Mouse (Mus musculus) cortical plate, adult 2 months (tissue): ENCODE results near the gene Gm10318. TPM values are rescaled to one million over a fixed set of nuclear protein-coding genes. Genes with fewer than 3 reads are reported as not detected.
A peak's percentile ranks its signal among the peaks of the same experiment; 100 is the strongest.

Experiments
- H3K27ac ChIP-seq: fragments of 200-500 bp; 2 replicates; pipeline ENCODE4 v1.5.1; 2012; ENCODE audit warnings: low read length, control low read depth, inconsistent platforms; ENCODE audit not compliant: insufficient read depth
- H3K4me1 ChIP-seq: fragments of 200-500 bp; 2 replicates; pipeline ENCODE4 v1.6.1; 2011; ENCODE audit warnings: low read length; ENCODE audit not compliant: control insufficient read depth, insufficient read depth
- H3K4me3 ChIP-seq: fragments of 200-500 bp; 2 replicates; pipeline ENCODE4 v1.5.1; 2011; ENCODE audit warnings: mild to moderate bottlenecking, low read length, control low read depth; ENCODE audit not compliant: insufficient read depth
- CTCF ChIP-seq: fragments of 200-500 bp; IDR thresholded peaks from 2 replicates; pipeline ENCODE4 v1.5.1; 2011; ENCODE audit warnings: mild to moderate bottlenecking, control low read depth, low read length; ENCODE audit not compliant: insufficient read depth; ENCODE audit errors: extremely low read depth
- POLR2A ChIP-seq: fragments of 200-500 bp; IDR thresholded peaks from 2 replicates; pipeline ENCODE4 v1.6.1; 2011; ENCODE audit warnings: mild to moderate bottlenecking, low read length, control low read depth; ENCODE audit not compliant: insufficient read depth; ENCODE audit errors: extremely low read depth
- polyA plus RNA-seq: library from polyadenylated mRNA; depleted of rRNA; stranded (reverse); fragments of >200 nt; gene quantifications from 2 replicates; pipeline ENCODE4 v1.2.3, GENCODE M21; 2012; rRNA removed

Gene Gm10318
- polyA plus RNA-seq, result 0.15 TPM in 1 of 2 replicates, not detected in the other

- H3K27ac ChIP-seq, result no peak within 1 kb of the TSS
- H3K4me1 ChIP-seq, result no peaks in the 10 kb centered on the region
- TF ChIP-seq CTCF (no peak), POLR2A (no peak)
- H3K4me3 ChIP-seq, result no peak within 1 kb of the TSS
These were observed at the start of gene Gm10318 for GRCm38 (mm10) chr10:77852559-77852958. Gm10318 (plus strand) TSS chr10:77852859.

DNA sequence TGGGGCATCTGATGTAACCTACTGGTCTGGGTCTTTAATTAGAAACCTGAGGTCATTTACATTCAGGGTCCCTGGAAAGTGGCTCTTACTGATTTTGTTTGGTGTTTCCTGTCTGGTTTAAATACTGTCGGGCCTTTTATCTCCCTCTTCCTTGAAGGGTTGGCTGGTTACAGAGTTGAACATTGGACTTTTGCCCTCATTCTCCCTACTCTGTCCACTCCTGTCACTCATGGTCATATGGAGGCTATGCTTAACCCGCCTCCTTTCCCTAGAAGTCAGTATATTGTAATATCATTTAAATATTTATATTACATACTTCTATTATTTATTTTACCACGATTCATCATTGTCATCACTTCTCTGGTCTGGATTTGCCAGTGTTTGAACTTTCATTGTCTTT lies 48.6 kb upstream of the Gm10318 start:
- TF ChIP-seq POLR2A, result no peak
- TF ChIP-seq CTCF, result no peak
- no peak overlapping the region for H3K4me3 ChIP-seq
- H3K4me1 ChIP-seq, result no peaks in the 10 kb centered on the region
- no peak overlapping the region for H3K27ac ChIP-seq

DNA sequence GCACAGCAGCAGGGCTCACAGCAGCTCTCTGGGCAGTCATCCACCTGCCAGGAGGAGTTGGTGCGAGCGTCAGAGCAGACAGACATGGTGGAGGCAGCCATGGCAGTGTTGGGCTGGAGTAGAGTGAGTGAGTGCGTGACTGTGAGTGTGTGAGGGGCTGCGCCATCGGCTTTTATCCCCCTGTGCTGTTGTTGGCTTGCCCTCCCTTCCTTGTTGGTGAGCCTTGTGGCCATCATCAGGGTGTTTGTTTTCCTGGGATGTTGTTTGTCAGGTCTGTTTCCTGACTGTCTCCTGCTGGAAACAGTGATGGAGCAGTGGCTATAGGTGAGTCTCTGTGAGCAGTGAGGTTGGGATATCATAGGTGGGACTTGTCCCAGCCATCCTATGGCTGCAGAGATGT lies 40.9 kb upstream of the Gm10318 start, which contains the start of gene Gm9507:
TSS of gene Gm9507 (minus strand) at position 101 of the 400 bp plus-strand sequence.
- no peak for TF ChIP-seq CTCF
- no peak for TF ChIP-seq POLR2A
- no peak within 1 kb of the TSS for H3K27ac ChIP-seq
- H3K4me1 ChIP-seq, result no peaks in the 10 kb centered on the region
- no peak within 1 kb of the TSS for H3K4me3 ChIP-seq

DNA sequence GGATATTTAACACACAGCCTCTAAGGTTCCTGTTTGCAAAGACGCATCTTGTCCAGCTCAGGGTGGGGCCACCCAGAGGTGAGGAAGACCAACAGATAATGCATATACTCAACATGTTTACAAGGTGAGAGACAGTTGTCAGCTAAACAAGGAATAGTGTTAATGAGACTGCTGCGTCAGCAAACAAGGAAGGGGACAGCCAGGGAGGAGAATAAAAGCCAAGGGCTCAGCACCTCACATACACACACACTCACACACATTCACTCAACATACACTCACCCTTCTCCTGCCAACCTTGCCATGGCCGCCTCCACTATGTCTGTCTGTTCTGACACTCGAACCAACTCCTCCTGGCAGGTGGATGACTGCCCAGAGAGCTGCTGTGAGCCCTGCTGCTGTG lies 38.3 kb upstream of the Gm10318 start, which contains the start of gene Gm2696:
TSS of gene Gm2696 (plus strand) at position 301 of the 400 bp plus-strand sequence.
- H3K4me3 ChIP-seq, result no peak within 1 kb of the TSS
- TF ChIP-seq CTCF (no peak), POLR2A (no peak)
- no peak within 1 kb of the TSS for H3K27ac ChIP-seq

DNA sequence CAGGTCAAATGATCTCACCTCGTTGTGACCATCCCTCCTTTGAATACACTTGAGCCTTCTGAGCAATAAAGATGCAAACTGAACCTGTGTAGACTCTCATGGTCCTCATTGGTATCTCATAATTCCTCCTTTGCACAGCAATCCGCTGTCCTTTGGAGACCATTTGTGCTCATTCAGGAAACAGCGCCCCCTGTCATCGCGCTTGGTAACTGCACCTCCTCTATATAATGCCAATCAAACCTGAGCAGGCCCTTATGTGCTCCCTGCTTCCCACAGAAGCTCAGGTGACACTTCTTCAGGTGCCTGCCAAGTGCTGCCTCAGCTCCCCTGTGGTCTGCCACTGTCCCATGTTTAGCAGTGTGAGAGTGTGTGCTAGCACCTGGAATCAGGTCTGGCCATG lies 37.1 kb upstream of the Gm10318 start:
- TF ChIP-seq POLR2A (no peak), CTCF (peak; percentile 60)
- Histone ChIP-seq H3K4me3 (no peak overlapping the region), H3K27ac (no peak overlapping the region), H3K4me1 (no peaks in the 10 kb centered on the region)

More for the DNA sequence above, 38.3 kb upstream of the Gm10318 start, which contains the start of gene Gm2696:
- H3K4me1 ChIP-seq, result no peaks in the 10 kb centered on the region

- Histone ChIP-seq H3K27ac (no peak overlapping the region), H3K4me3 (no peak overlapping the region), H3K4me1 (no peaks in the 10 kb centered on the region)
- TF ChIP-seq CTCF (no peak), POLR2A (no peak)
These were observed 34.1 kb upstream of the Gm10318 start for GRCm38 (mm10) chr10:77818523-77818922.

DNA sequence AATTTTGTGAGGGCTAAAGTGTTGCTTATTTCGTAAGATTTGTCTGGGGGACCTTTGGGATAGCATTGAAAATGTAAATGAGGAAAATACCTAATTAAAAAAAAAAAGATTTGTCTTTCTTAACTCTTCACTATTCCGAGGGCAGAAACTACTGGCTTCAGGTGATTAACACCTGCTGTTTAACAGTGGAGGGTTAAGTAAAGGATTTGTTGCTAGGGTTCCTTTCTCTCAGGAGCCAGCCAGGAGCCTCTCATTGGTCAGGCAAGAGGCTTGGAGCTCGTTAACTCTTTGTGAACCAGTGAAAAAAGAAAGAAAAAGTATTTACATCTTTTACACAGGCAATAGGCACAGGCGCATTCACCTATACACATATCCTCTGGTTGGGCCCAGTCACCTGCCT lies 33.5 kb upstream of the Gm10318 start:
- Histone ChIP-seq H3K27ac (no peak overlapping the region), H3K4me1 (no peaks in the 10 kb centered on the region), H3K4me3 (no peak overlapping the region)
- TF ChIP-seq CTCF, result no peak
- TF ChIP-seq POLR2A, result no peak

DNA sequence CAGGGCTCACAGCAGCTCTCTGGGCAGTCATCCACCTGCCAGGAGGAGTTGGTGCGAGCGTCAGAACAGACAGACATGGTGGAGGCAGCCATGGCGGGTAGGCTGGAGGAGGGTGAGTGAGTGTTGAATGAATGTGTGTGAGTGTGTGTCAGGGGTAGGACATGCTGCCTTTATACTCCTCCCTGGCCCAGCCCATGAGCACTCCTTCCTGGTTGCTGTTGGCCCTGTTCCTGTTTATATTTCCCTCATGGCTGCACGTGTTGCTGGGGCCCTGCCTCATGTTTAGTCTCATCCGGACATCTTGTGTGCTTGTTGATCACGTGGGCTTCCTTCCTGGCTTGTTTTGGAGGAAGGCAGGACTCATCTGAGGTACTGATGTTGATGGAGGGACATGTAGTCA lies 25.7 kb upstream of the Gm10318 start, which contains the start of gene Krtap10-4:
TSS of gene Krtap10-4 (minus strand) at position 145 of the 400 bp plus-strand sequence.
- no peaks in the 10 kb centered on the region for H3K4me1 ChIP-seq
- no peak within 1 kb of the TSS for H3K27ac ChIP-seq
- no peak for TF ChIP-seq CTCF
- no peak for TF ChIP-seq POLR2A
- H3K4me3 ChIP-seq, result no peak within 1 kb of the TSS

- H3K4me1 ChIP-seq, result no peaks in the 10 kb centered on the region
- TF ChIP-seq POLR2A (no peak), CTCF (no peak)
These were observed 17.0 kb upstream of the Gm10318 start, which contains the start of gene Krtap10-10 for GRCm38 (mm10) chr10:77835647-77836046. Krtap10-10 (plus strand) TSS chr10:77835947.

GRCm38 (mm10) chr10:77839006-77839405 lies 13.7 kb upstream of the Gm10318 start:
- Histone ChIP-seq H3K4me3 (no peak overlapping the region), H3K27ac (no peak overlapping the region), H3K4me1 (no peaks in the 10 kb centered on the region)
- TF ChIP-seq POLR2A (no peak), CTCF (no peak)

More at GRCm38 (mm10) chr10:77835647-77836046, 17.0 kb upstream of the Gm10318 start, which contains the start of gene Krtap10-10:
- H3K4me3 ChIP-seq, result no peak within 1 kb of the TSS
- H3K27ac ChIP-seq, result no peak within 1 kb of the TSS
